Mouse (Mus musculus): ENCODE results near the gene Slc36a2.

- TF ChIP-seq EP300 (IDR thresholded peaks at IDR 0.05; ENCODE audit: low read depth) (no peak), CTCF (IDR thresholded peaks at IDR 0.05; ENCODE audit: low read depth) (no peak)
These were observed 43.4 kb downstream of the Slc36a2 start for GRCm38 (mm10) chr11:55141502-55141901.

Data from liver, postnatal 0 days (tissue).